Mouse (Mus musculus) liver, embryonic 12.5 days (tissue): ENCODE results near the gene Celf5. TPM values are rescaled to one million over a fixed set of nuclear protein-coding genes. Genes with fewer than 3 reads are reported as not detected.
A peak's percentile ranks its signal among the peaks of the same experiment; 100 is the strongest.

Source experiments
- ATAC-seq: fragments of 200-750 bp; cut with Nextera tagmentation; 2 replicates; pipeline ENCODE4 v1.8.0; 2017; ENCODE audit warnings: moderate number of reproducible peaks, mild to moderate bottlenecking, moderate library complexity
- H3K27ac ChIP-seq: fragments of 300-500 bp; sonication (generic); 2 replicates; pipeline ENCODE4 v1.5.1; 2016; ENCODE audit warnings: mild to moderate bottlenecking
- H3K27me3 ChIP-seq: fragments of 300-500 bp; sonication (generic); replicated peaks from 2 replicates; pipeline ENCODE4 v1.6.1; 2016; ENCODE audit warnings: mild to moderate bottlenecking, moderate library complexity
- H3K36me3 ChIP-seq: fragments of 300-500 bp; sonication (generic); 2 replicates; pipeline ENCODE4 v1.6.1; 2016; ENCODE audit warnings: mild to moderate bottlenecking, moderate library complexity
- H3K4me1 ChIP-seq: fragments of 300-500 bp; sonication (generic); 2 replicates; pipeline ENCODE4 v1.6.1; 2016
- H3K4me2 ChIP-seq: fragments of 300-500 bp; sonication (generic); 2 replicates; pipeline ENCODE4 v1.6.1; 2016; ENCODE audit warnings: mild to moderate bottlenecking, moderate library complexity
- H3K4me3 ChIP-seq: fragments of 300-500 bp; sonication (generic); 2 replicates; pipeline ENCODE4 v1.5.1; 2016; ENCODE audit warnings: mild to moderate bottlenecking, moderate library complexity
- H3K9ac ChIP-seq: fragments of 300-500 bp; sonication (generic); 2 replicates; pipeline ENCODE4 v1.6.1; 2016; ENCODE audit warnings: mild to moderate bottlenecking, moderate library complexity
- H3K9me3 ChIP-seq: fragments of 300-500 bp; sonication (generic); replicated peaks from 2 replicates; pipeline ENCODE4 v1.6.1; 2016; ENCODE audit warnings: mild to moderate bottlenecking, moderate library complexity
- WGBS: fragments of 180-500 bp; shearing (Covaris S2); methylation state at CpG from one replicate; pipeline ENCODE4 v1.1.7; 2016; ENCODE audit not compliant: insufficient replicate concordance; 5-methylcytosine and 5-hydroxymethylcytosine counted together
- polyA plus RNA-seq: library from polyadenylated mRNA; unstranded; fragments of >200 nt; fragmentation: Nextera tagmentation; extraction: Ambion mirVana; gene quantifications from 2 replicates; pipeline ENCODE4 v1.2.1, GENCODE M21; 2016

Celf5 gene
- polyA plus RNA-seq, 1 experiment from 2014 or later, result 0.05 TPM

DNA sequence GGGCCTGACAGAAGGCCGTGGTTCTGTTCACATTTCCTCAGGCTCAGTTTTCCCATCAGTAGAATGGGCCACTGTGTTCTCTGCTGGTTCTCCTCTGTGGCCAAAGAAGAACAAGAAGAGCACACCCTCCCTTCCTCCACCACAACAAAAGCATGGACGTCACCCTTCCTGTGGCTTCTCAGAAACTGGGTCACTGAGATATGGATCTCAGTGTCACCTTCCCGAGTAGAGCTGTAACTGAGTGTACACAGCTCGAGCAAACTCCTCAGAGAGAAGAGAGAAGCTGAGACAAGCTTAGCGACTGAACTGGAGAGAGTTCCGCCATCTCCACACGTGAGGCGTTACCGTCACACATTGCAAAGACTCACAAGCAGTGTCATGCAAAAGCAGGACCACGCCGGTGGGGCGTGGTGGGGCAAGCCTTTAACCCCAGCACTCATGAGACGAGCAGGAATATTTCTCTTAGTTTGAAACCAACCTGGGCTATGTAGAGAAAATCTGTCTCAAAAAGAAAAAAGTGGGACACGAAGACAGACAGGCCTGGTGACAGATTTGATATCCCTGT lies 27.8 kb upstream of the Celf5 start:
- Histone ChIP-seq H3K4me1 (peaks cover 17% of the 10 kb centered on the region), H3K4me3 (no peak overlapping the region), H3K4me2 (no peak overlapping the region), H3K9me3 (0 out of 2 replicates have a peak, but pooled peaks cover 5% of the 10 kb centered on the region), H3K36me3 (peaks cover 32% of the 10 kb centered on the region), H3K27ac (no peak overlapping the region), H3K27me3 (0 out of 2 replicates have a peak, but pooled peaks cover 9% of the 10 kb centered on the region), H3K9ac (no peak overlapping the region)
- WGBS, result 67% methylated on average over 14 of the region's 14 CpGs
- no peak for ATAC-seq

DNA sequence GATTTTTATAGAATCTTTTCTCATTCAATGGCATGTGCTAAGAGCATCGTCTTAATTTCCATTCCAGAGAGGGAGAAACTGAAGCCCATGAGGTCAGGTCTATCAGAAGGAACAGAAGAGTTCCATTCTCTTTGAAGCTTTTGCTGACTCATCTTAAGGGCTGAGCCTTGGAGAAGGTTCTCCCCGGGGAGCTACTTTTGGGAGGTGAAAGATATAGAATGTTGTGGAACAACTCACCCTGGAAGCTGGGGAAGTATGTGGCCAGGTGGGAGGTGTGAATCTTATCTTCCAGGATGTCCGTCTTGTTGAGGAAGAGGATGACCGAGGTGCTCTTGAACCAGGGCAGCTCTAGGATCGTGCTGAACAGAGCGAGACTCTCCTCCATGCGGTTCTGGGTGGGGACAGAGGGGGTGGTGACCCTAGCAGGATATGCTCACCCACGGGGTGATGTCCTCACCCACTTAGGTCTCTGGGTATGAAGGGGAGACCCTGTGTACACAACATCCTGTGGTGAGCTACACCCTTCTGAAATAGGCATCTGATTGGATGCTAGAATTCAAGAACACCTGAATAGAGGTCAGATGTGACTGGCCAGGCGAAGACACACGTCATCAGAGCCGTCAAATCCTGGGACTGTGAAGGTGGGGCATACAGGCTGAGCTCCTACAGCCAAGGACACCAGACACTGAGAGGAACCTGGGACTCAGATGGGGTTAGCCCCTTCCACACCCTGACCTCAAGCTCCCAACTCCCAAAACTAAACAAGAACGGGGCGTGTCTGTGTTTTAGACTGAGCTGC lies 25.4 kb upstream of the Celf5 start:
- Histone ChIP-seq H3K9ac (no peak overlapping the region), H3K4me1 (peaks cover 19% of the 10 kb centered on the region), H3K27me3 (peaks cover 19% of the 10 kb centered on the region; the same call in 1 of the 2 replicates), H3K9me3 (no peaks in the 10 kb centered on the region), H3K27ac (no peak overlapping the region), H3K4me3 (no peak overlapping the region), H3K4me2 (no peak overlapping the region), H3K36me3 (peaks cover 20% of the 10 kb centered on the region)
- ATAC-seq, result no peak
- 58% methylated on average over 13 of the region's 13 CpGs for WGBS

DNA sequence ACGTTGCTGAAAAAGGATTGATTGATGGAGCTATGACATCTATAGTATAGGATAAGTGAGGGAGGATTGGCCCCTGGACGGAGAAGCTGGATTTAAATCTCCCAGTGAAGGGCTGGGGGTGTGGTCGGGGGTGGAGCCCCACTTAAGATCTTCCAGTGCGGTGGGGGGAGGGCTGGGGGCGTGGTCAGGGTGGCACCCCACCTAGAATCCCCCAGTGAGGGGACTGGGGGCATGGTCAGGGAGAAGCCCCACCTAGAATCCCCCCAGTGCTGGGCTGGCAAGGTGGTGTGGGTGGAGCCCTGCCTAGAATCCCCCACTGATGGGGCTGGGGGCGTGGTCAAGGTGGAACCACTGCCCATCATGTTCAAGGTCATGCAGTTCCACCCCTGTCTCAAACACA lies 24.6 kb upstream of the Celf5 start:
- 39% methylated on average over 6 of the region's 6 CpGs for WGBS
- Histone ChIP-seq H3K9ac (no peak overlapping the region), H3K27ac (no peak overlapping the region), H3K36me3 (peaks cover 17% of the 10 kb centered on the region), H3K4me1 (peaks cover 26% of the 10 kb centered on the region), H3K4me2 (no peak overlapping the region), H3K4me3 (no peak overlapping the region), H3K27me3 (peaks cover 16% of the 10 kb centered on the region; the same call in 1 of the 2 replicates), H3K9me3 (no peaks in the 10 kb centered on the region)
- no peak for ATAC-seq

DNA sequence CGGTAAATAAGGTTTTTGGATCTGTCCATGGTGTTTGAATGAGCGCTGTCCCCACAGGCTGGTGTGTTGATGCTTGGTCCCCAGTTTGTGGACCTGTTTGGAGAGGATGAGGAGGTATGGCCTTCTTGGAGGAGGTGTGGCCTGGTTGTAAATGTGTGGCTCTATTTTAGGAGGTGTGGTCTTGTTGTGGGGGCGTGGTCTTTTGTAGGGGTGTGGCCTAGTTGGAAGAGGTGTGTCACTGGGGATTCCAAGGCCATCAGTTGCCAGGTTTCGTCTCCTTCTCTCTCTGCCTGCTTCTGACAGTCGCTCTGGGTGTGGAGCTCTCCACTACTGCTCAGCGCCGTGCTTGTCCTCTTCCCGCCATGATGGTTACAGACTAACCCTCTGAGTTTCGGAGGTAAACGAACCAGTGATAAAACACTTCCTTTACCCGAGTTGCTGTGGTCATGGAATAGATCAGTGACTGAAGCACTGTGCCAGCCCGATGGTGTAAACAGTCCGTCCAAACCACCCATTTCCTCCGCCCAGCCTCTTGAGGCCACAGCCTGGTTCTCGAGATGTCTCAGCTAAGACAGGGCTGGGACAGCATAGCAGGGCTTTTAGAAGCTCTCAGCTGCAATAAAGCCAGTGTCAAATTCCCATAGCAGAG lies 22.6 kb upstream of the Celf5 start:
- H3K4me1 ChIP-seq, result peaks cover 31% of the 10 kb centered on the region
- 71% methylated on average over 15 of the region's 15 CpGs for WGBS
- H3K9ac ChIP-seq, result no peak overlapping the region
- H3K27ac ChIP-seq, result no peak overlapping the region
- no peaks in the 10 kb centered on the region for H3K9me3 ChIP-seq
- peaks cover 12% of the 10 kb centered on the region for H3K36me3 ChIP-seq
- no peak overlapping the region for H3K4me3 ChIP-seq
- no peak overlapping the region for H3K4me2 ChIP-seq
- ATAC-seq, result no peak
- H3K27me3 ChIP-seq, result peaks cover 11% of the 10 kb centered on the region; the same call in 1 of the 2 replicates

DNA sequence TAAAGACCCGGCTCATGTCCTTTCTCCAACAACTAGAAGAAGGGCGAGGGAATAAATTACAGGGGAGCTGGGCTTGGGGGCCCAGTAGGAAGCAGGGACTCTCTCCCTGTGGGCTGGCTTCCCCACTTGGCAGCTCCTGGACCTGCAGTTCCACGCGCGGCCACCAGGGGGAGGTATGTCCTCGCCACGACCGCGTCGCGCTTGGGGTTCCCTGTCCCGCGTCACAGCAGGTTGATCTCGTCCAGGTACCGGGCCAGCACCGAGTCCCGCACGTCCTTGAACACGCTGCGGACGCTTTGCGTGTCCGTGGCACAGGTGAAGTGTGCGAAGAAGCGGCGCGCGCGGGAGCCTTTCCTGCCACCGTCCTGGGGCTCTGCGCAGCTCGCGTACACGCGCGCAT lies 20.1 kb upstream of the Celf5 start:
- Histone ChIP-seq H3K27ac (no peak overlapping the region), H3K9ac (peak overlapping the region; percentile 27; the same call in 1 of the 2 replicates)

DNA sequence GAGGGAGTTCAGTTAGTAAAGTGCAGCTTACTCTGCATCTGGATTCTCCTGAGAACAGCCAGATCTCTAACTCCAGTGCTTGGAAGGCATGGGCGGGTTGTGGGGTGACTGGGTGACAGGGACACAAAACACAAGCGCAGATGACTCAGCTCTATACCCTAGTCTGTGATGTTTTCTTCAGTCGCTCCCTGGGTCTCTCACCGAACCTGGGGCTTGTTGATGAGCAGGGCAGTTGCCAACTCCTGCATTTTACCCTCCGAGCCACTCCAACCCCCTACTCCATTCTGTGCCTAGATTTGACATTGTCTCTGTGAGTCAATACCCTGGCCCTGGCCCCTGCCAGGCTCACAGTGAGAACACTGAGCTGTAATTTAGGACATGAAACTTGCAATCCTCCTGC lies 19.4 kb upstream of the Celf5 start:
- Histone ChIP-seq H3K27ac (no peak overlapping the region), H3K9ac (no peak overlapping the region), H3K4me1 (peaks cover 46% of the 10 kb centered on the region), H3K27me3 (peaks cover 11% of the 10 kb centered on the region; the same call in 1 of the 2 replicates), H3K4me3 (no peak overlapping the region), H3K4me2 (no peak overlapping the region), H3K9me3 (no peaks in the 10 kb centered on the region), H3K36me3 (0 out of 2 replicates have a peak, but pooled peaks cover 5% of the 10 kb centered on the region)
- 68% methylated on average over 5 of the region's 5 CpGs for WGBS
- no peak for ATAC-seq

More for the DNA sequence above, 20.1 kb upstream of the Celf5 start:
- H3K4me3 ChIP-seq, result peak overlapping the region; percentile 42
- peak; percentile 33; the same call in 1 of the 2 replicates for ATAC-seq
- H3K4me2 ChIP-seq, result peak overlapping the region; percentile 74
- no peaks in the 10 kb centered on the region for H3K9me3 ChIP-seq
- 12% methylated on average over 36 of the region's 36 CpGs for WGBS
- H3K4me1 ChIP-seq, result peaks cover 45% of the 10 kb centered on the region
- peaks cover 11% of the 10 kb centered on the region; the same call in 1 of the 2 replicates for H3K27me3 ChIP-seq
- 0 out of 2 replicates have a peak, but pooled peaks cover 5% of the 10 kb centered on the region for H3K36me3 ChIP-seq

DNA sequence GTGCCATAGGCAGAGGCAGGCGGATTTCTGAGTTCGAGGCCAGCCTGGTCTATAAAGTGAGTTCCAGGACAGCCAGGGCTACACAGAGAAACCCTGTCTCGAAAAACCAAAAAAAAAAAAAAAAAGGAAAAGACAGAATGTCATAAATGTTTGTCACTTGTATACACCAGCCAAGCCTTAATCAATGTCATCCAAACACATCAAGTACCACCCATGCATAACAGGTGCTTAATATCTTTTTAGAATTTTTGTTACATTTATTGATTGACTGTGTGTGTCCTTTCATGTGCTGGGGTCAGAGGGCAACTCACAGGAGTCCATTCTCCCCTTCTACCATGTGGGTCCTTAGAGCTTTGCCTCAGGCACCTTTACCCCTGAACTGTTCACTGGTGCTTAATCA lies 17.5 kb upstream of the Celf5 start, which contains the start of gene S1pr4:
Gene S1pr4, minus strand, starts transcription at position 101 of the 400 bp plus-strand sequence.
- Histone ChIP-seq H3K4me1 (peaks cover 54% of the 10 kb centered on the region), H3K4me2 (peak within 1 kb of the TSS; percentile 96), H3K4me3 (peak within 1 kb of the TSS; percentile 73), H3K9me3 (no peaks in the 10 kb centered on the region), H3K27me3 (peaks cover 11% of the 10 kb centered on the region; the same call in 1 of the 2 replicates), H3K27ac (peak within 1 kb of the TSS; percentile 74), H3K9ac (peak within 1 kb of the TSS; percentile 64), H3K36me3 (no peaks in the 10 kb centered on the region)
- ATAC-seq, result no peak
- WGBS, result 62% methylated on average over 3 of the region's 3 CpGs

DNA sequence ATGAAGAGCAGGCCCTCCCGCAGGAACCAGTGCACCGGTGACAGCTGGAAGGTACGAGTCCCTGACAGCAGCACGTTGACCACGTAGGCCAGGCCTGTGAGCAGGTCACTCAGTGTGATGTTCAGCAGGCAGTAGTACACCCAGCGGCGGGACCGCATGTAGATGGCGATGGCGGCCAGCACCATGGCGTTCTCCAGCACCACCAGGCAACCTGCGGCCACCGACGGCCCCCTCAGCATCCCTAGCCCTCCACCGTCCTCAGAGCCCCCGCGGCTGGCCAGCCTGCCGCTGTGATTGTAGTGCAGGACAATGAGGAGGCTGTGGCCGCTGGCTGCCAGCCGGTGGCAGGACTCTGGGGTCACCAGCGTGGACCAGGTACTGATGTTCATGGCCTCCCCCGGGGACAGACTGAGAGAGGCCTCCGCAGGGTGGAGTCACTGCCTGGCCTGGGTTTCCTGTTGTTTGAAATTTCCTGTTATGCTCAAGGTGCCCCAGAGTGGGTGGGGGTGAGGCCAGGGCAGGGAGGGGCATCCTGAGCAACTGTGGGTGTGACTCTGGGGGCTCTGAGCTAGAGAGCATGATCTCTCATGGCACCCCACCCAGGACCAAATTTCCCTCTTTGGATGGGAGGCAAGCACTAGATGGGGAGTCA lies 16.9 kb upstream of the Celf5 start:
- Histone ChIP-seq H3K36me3 (peaks cover 4% of the 10 kb centered on the region), H3K9me3 (no peaks in the 10 kb centered on the region), H3K27ac (peak overlapping the region; percentile 74), H3K9ac (peak overlapping the region; percentile 64), H3K4me2 (peak overlapping the region; percentile 96), H3K27me3 (peaks cover 11% of the 10 kb centered on the region; the same call in 1 of the 2 replicates), H3K4me3 (peak overlapping the region; percentile 73), H3K4me1 (peaks cover 61% of the 10 kb centered on the region)
- WGBS, result 44% methylated on average over 23 of the region's 23 CpGs
- no peak for ATAC-seq

DNA sequence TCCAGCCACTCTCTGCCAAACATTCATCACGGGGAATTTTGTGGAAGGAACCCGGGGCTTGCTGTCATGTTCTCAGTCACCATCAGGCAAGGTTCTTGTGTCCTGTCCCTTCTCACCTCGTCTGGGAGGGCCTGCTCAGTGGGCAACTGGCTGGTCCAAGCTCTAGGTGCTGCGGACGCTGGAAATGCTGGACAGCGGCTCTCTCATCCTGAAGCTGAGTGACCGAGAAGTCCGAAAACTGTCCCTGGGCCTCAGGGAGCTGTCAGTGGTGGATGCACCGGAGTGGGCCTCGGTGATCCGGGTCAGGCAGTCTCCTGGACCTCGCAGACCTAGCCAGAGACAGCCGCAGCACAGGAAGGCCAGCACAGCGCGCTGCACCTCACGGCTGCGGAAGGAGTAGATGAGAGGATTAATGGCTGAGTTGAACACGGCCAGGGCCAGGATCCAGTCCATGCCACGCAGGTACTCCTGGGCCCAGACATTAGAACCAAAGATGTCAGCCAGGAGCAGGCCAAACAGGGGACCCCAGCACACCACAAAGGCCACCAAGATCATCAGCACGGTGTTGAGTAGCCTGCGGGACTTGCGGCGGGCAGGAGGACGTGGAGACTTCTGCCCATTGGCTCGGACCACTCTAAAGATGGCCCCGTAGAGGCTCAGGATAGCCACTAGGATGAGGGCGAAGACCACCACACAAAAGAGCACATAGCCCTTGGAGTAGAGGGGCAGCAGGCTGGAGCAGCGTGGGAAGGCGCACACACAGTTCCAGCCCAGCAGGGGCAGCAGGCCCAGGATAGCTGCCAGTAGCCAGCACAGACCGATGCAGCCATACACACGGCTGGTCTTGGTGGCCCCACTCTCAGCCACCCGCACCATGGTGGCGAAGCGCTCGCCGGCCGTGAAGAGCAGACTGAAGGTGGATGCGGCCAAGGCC lies 16.1 kb upstream of the Celf5 start:
- H3K4me3 ChIP-seq, result peak overlapping the region; percentile 73
- H3K4me2 ChIP-seq, result peak overlapping the region; percentile 96
- peaks cover 8% of the 10 kb centered on the region; the same call in 1 of the 2 replicates for H3K27me3 ChIP-seq
- 72% methylated on average over 38 of the region's 38 CpGs for WGBS
- peaks cover 11% of the 10 kb centered on the region for H3K36me3 ChIP-seq
- no peak for ATAC-seq
- no peaks in the 10 kb centered on the region for H3K9me3 ChIP-seq
- peak overlapping the region; percentile 74 for H3K27ac ChIP-seq
- peak overlapping the region; percentile 64 for H3K9ac ChIP-seq
- H3K4me1 ChIP-seq, result peaks cover 69% of the 10 kb centered on the region

DNA sequence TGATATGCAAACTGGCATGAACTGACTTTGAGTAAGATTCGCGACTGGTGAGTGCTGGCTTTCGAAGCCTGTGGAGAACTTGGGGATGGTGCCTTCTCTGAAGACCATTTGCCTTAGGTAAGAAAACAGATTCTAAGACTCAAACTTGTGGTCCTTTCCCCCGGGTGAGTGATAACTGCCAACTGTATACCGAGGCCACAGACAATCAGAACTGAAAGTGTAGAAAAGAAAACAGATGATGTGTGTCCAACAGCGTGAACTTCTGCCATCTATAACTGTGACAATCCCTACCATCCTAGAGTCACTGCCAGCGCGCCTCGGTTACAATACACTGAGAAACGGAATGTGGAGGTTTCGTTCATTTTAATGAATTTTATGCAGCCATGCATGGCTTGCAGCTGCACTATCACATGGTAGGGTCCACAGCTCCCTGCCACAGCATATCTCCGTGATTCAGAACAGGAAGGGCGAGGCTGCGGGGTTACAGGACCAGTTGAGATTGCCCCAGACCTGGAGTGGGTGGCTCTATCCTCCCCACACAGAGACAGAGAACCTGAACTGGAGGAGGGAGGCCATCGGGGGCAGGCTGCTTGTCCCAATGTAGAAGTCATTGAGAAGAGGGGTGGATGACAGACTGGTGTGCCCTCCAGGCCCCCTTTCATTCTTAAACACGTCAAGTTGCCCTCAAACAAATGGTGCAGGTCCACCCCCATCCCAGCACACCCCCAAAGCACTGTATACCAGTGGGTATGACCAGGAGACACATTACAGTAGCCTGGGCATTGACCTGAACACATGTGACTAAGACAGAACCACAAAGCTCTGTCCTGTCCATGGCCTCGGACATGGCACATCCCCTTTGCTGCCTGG lies 15.1 kb upstream of the Celf5 start:
- H3K36me3 ChIP-seq, result peaks cover 21% of the 10 kb centered on the region
- no peaks in the 10 kb centered on the region for H3K9me3 ChIP-seq
- H3K4me1 ChIP-seq, result peaks cover 66% of the 10 kb centered on the region
- ATAC-seq, result 0 out of 2 replicates have a peak, but pooled peaks have one; percentile 7
- 37% methylated on average over 17 of the region's 17 CpGs for WGBS
- peak overlapping the region; percentile 64 for H3K9ac ChIP-seq
- H3K27ac ChIP-seq, result peak overlapping the region; percentile 74
- peak overlapping the region; percentile 96 for H3K4me2 ChIP-seq
- H3K4me3 ChIP-seq, result peak overlapping the region; percentile 73
- no peaks in the 10 kb centered on the region for H3K27me3 ChIP-seq
